Mouse (Mus musculus) heart, postnatal 10 days (tissue): Measurements from ENCODE around the gene Gps2. TPM values are rescaled to one million over a fixed set of nuclear protein-coding genes. Genes with fewer than 3 reads are reported as not detected.
"Not testable (repeated sequence)": the region's sequence is repeated elsewhere in the genome, so short reads cannot be mapped to it uniquely, and the experiment has no call there.

ENCODE experiments used
- DNase-seq, 2 experiments: peaks; one replicate each; pipeline ENCODE4 v3.0.0; 2021
- intact Hi-C: fragments of 180-260 bp; cut with DNase I; formaldehyde crosslinking; loops from one replicate; pipeline ENCODE4 v1.15.1; 2025
- total RNA-seq, 2 experiments: library from RNA; stranded (reverse); gene quantifications; 2 replicates each; pipeline ENCODE4 v1.2.3; 2021

Gps2 gene
- total RNA-seq, 2 experiments from 2014 or later, result 29.4 to 30.5 TPM

- DNase-seq, result no peak
- intact Hi-C loops, result no loop called here
Measured at GRCm38 (mm10) chr11:69914917-69915430, 1.3 kb downstream of the Gps2 start.

DNA sequence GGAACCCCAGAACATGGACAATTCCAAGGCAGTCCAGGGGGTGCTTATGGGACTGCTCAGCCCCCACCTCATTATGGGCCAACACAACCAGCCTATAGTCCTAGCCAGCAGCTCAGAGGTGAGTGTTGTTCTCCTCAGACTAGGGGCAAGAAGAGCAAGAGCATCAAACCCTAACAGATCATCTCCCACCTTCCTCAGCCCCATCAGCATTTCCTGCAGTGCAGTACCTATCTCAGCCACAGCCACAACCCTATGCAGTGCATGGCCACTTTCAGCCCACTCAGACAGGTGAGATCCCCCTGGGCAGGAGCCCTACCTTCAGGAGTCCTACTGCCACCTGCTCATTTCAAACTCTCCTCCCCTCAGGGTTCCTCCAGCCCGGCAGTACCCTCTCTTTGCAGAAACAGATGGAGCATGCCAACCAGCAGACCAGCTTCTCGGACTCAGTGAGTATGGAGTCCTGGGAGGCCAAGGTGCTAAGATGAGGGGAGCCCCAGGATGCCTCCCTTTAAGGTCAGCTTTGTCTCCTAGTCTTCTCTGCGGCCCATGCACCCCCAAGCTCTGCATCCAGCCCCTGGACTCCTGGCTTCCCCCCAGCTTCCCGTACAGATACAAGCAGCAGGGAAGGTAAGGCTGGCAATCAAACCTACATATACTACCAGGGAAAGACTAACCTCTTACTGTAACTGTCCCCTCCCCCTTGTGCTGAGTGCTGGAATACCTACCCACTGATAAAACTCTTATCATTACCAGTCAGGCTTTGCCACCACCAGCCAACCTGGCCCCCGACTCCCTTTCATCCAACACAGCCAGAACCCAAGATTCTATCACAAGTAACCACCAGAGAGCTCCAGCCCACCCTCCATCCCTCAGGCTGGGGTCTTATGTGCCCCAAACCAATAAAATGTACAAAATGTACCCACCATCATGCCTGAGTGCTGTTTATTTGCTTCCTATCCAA is 2.3 kb downstream of the Gps2 start:
- intact Hi-C loops, result loop anchor here (2.0 kb wide), 1 partner anchor 13 kb away; no protein-coding TSS in a partner anchor
- DNase-seq, result no peak

DNA sequence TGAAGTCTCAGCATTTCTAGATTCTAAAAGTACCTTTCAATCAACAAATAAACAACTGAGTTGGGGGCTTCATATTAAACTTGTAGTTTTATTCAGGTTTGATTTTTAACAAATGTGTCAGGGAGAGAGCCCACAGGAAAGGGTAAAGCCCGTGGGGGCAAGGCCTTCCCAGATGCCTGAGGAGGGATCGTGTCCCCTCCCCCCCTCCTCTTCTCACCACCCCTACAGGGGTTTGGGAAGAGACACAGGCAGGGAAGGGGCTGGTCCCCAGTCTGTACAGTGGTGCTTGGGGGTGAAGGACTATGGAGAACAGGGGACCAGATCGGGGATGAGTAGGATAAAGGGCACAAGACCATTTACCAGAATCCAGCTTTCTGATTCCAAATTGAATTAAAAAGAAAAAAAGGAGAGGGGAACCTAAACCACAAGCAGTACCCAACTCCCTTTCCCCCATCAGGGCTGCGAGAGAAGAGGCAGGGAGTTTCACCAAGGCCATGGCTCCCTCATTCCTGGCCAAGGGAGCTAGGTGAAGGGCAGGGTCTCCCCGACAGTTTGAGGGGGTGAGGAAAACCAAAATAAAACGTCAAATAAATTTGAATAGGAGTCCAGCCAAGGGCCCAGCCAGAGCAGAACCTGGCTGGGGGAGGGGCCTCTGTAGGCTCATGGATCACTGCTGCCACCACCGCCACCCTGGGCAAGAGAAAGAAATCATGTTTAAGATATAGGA is 3.1 kb downstream of the Gps2 start:
- intact Hi-C loops, result loop anchor here (2.0 kb wide), 1 partner anchor 14 kb away; no protein-coding TSS in a partner anchor
- DNase-seq, result not testable (repeated sequence)

GRCm38 (mm10) chr11:69917379-69917948 is 3.8 kb downstream of the Gps2 start:
- no peak for DNase-seq
- intact Hi-C loops, result loop anchor here (2.0 kb wide), 1 partner anchor 15 kb away; no protein-coding TSS in a partner anchor

GRCm38 (mm10) chr11:69918118-69918517 is 4.4 kb downstream of the Gps2 start:
- intact Hi-C loops, result loop anchor here (2.0 kb wide), 1 partner anchor 37 kb away; the partner anchor contains the start of gene Kctd11
- no peak for DNase-seq

DNA sequence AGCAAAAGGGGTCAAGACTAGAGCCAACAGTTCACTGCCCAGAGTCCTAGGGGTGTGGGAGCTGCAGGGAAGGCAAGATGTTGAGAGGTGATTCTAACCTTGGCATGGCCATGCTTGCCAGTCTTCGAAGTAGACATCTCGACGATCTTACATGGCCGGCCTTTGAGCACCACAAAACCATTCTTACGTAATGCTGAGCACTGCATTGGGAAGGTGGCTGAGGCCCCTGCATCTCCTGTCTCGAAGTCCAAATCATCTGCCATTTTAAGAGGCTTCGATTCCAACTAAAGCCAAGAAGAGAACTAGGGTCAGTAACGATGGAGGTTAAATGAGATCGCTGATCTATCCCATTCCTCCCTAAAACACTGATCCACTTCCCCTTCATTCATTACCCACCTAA is 5.4 kb downstream of the Gps2 start:
- DNase-seq, result no peak
- intact Hi-C loops, result loop anchor here (2.0 kb wide), 1 partner anchor 38 kb away; the partner anchor contains the start of gene Kctd11

- intact Hi-C loops, result loop anchor here (2.0 kb wide), 1 partner anchor 39 kb away; the partner anchor contains the start of gene Kctd11
- DNase-seq, result peak; percentile 88 to 91
Measured at GRCm38 (mm10) chr11:69919661-69920265, 6.1 kb downstream of the Gps2 start.

DNA sequence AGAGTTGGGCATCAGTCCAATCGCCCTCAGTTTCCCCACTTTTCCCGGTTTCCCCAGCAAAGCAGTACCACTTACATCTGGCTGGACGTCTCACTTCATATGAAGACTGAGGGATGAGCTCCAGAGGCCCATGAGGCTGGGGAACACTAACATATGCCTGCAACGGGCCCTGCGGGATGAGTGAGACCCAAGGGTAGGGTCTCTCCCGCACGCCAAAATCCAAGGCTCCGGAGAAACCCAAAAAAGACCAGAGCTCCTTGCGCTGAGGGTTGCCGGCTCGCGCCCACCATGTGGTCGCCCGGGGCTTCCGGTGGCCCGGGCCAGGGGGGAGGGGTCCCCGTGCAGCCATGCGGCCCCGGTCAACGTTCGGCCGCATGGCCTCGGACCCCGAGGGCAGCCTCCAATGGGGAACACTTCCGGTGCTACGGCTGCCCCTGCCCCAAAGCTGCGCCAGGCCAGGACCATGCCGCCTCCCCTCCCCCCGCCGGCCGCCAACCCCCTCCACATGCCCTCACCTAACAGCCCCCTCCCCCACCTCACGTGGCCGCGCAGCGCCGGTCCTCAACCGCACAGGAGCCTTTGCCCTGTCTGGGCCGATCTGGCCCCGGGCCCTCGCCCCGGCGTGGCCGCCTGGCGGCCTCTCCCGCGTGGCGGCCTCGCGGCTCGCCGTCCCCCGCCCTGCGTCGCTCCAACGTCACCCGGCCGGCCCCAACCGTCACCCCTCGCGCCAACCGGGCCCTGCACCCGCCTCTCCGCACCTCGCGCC is 6.8 kb downstream of the Gps2 start:
- intact Hi-C loops, result no loop called here
- DNase-seq, result peak; percentile 27 to 71

- intact Hi-C loops, result no loop called here
- DNase-seq, result peak; percentile 100
Measured at GRCm38 (mm10) chr11:69921114-69922011, 7.7 kb downstream of the Gps2 start, which contains the start of gene Eif5a. Eif5a (minus strand) TSS chr11:69921958.

DNA sequence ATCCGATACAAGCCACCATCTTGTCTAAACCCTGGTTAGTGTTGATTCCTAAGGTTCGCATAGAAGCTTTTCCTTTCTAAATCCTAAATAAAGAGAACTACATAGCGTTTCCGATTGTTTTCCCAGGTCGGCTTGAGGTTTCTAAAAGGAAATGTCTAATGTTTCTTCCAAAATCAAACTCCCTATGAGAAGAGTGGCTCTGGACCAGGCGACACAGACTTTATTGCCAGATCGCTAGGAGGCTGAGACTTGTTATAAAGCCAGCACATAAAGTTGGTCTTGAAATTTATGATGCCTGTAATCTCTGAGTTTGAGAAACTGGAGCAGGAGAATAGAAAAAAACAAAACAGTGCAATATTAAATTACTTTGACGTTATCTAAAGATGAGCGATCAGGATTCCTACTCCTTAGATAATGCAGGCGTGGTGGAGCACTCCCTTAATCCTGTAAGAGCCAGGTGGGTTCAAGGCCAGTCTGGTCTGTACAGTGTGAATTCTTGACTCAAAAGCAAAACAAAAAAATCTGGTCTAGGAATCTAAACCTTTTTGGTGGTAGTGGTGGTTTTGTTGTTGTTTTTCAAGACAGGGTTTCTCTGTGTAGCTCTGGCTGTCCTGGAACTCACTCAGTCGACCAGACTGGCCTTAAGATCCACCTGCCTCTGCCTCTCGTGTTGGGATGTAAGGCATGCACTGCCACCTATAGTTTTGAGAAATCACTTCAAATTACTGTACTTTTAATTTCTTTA is 8.5 kb downstream of the Gps2 start:
- peak in 1 of 2 experiments; percentile 48 for DNase-seq
- intact Hi-C loops, result no loop called here

DNA sequence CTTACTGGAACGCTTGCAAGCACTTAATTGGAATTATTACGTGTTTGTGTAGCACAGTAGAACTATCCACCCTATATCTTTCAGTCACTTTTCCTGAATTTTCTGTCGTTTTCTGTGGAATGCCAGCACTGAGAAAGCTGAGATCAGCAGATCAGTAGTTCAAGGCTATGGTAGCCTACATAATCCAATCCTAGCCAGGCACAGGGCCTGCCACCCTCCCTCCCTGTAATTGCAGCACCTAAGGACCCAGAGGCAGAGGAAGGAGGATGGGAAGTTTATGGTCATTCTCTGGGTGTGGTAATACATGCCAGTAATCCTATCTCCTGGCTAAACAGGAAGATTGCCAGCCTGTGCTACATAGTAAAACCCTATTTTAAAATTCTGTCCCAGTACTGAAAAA is 9.1 kb downstream of the Gps2 start:
- intact Hi-C loops, result no loop called here
- no peak for DNase-seq

DNA sequence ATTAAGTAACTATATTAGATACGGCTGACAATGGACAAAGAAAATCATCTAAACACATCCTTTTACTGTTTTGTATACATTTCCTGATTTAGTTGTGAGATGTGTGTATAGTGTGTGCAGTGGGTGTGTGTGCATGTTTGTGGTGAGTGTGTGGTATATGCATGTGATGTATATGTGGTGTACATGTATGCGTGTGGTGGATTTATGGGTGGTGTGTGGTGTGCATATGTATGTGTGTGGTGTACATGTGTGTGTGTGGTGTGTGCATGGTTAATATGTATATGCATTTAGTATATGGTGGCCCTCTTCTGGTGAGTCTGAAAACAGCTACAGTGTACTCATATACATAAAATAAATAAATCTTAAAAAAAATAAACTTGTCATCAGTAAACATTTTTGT is 13.8 kb downstream of the Gps2 start:
- intact Hi-C loops, result no loop called here
- no peak for DNase-seq

DNA sequence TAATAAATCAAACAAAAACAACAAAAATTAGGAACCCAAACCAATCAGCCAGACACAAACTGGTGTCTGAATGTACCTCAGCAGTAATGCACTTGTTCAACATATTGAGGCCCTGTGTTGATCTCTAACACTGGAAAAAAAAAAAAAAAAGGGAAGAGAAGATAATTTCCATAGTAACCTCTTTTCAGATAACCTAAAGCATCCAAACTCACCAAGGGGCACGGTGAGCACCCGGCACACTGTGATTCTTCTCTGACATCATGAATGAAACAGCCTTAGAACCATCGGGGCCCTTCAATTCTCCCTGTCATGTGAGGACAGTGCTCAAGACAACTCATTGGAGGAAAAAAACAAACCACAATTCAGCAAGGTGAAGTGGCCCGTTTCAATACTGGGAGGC is 16.0 kb downstream of the Gps2 start:
- intact Hi-C loops, result loop anchor here (5.0 kb wide), 1 partner anchor 283 kb away; the partner anchor contains the start of gene Slc16a11
- no peak for DNase-seq

DNA sequence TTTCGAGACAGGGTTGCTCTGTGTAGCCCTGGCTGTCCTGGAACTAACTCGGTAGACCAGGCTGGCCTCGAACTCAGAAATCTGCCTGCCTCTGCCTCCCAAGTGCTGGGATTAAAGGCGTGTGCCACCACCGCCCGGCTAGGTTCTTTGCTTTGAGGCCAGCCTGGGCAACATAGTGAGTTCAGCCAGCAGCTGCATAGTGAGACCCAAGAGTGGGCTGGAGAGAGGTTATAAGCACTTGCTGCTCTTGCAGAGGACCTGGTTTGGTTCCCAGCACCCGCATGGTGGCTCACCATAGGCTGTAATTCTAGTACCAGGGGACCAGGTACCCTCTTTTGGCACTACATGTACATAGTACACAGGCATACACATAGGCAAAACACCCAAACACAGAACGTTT is 16.5 kb downstream of the Gps2 start:
- DNase-seq, result not testable (repeated sequence)
- intact Hi-C loops, result loop anchor here (5.0 kb wide), 1 partner anchor 282 kb away; the partner anchor contains the start of gene Slc16a11

DNA sequence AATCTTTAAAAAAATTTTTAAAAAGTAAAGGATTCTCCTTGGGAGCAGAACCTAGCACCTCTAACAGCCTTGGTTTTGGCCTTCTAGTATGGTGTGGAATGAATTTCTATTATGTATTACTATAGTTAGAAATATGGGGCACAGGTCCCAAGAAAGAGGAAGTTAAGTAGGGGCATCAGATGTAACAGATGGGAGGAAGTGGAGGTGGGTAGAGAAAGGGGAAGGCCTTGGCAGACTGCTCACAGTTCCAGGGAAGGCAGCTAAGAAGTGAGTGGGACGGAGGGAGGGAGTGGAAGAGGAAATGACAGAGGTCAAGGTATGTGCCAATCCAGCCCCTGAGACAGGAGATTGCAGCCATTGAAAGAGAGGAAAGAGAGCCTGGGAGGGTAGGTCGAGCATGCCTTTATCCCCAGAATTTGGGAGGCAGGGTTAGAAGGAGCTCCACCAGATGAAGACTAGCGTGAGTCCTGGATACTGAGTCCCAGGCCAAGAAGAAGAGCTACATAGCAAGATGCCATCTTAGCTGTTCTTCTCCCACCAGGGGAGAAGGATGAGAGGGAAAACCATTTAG is 17.4 kb downstream of the Gps2 start:
- no peak for DNase-seq

DNA sequence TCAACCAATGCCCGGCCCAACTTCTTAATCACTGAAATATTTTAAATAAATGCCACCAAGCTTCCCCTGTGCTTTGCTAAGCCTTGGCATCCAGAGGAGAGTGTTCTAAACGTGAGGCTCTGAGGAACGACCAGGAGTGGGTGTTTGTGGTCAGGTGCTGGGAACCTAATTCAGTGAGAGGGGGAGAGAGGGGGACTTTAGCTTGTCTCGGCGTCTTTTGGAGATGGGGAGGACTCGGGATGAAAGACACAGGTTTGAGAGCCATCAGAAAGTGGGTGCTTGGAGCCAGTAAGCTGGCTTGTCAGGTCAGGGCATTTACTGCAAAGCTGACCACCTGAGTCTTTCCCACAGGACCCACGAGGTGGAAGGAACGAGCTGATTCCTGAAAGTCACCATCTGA is 18.1 kb downstream of the Gps2 start:
- intact Hi-C loops, result loop anchor here (5.0 kb wide), 1 partner anchor 281 kb away; the partner anchor contains the start of gene Slc16a11
- no peak for DNase-seq

More for the DNA sequence above, 17.4 kb downstream of the Gps2 start:
- intact Hi-C loops, result loop anchor here (5.0 kb wide), 1 partner anchor 281 kb away; the partner anchor contains the start of gene Slc16a11

DNA sequence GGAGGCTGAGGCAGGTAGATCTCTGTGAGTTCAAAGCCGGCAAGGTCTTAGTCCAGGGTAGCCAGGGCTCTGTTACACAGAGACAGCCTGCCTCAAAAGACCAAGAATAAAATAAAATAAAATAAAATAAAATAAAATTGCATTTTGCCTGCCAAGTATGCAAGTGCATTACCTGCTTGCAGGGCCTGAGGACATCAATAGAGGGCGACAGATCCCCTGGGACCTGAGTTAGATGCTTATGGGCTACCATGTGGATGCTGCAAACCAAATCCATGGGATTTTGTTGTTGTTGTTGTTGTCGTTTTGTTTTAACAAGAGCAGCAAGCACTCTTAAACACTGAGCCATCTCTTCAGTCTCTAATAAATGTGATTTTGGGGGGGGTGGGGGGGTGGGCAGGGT is 18.6 kb downstream of the Gps2 start:
- intact Hi-C loops, result loop anchor here (5.0 kb wide), 1 partner anchor 280 kb away; the partner anchor contains the start of gene Slc16a11
- DNase-seq, result no peak
